In the genomic region with DNA sequence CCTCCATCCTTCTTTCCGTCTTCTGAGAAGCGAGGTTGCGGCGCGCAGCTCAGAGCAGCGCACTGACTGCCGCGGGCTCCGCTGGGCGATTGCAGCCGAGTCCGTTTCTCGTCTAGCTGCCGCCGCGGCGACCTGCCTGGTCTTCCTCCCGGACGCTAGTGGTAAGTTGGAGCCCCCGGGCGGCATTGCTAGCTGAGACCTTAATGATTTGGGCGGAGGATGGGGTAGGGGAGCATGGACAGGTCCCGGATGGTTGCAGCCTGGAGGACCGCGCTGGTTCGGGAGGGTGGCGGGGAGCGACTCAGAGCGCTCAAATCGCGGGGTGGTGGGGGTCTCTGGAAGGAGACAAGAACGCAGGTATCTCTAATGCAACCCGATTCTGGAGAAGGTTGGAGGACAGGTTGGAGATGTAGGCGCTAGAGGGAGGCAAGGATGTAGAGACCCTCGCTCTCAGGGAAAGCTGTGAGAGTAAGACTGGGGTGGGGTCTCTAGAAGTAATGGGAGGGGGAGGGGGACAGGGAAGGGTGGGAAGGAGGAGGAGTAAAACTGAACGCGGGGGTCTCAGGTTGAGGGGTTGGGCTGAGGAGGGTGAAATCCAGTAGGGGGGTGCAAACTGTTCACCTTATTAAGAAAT, we compare ENCODE assay signal across 9 mouse cellular contexts. TPM values are rescaled to one million over a fixed set of nuclear protein-coding genes. Genes with fewer than 3 reads are reported as not detected.
A peak's percentile ranks its signal among the peaks of the same experiment; 100 is the strongest.
DNase-seq lines count a peak whose midpoint lies in the region; ATAC-seq lines count a peak whose summit lies in the region.
"Had no signal": no experiment of that assay in that cellular context is flagged by ENCODE, and none has a peak within 500 bp of the region (broad histone marks: within the 10 kb centered on the region; RNA-seq: fewer than 3 reads in every experiment).

No protein-coding gene starts in this region.

- H3K9me3 ChIP-seq in heart, embryonic 13.5 days = no peaks in the 10 kb centered on the region
- H3K9me3 ChIP-seq in forebrain, embryonic 14.5 days (replicated peaks; ENCODE audit: control insufficient read depth, low read length) = no peaks in the 10 kb centered on the region
- no peaks in the 10 kb centered on the region for H3K9me3 ChIP-seq in limb, embryonic 15.5 days
- H3K9me3 ChIP-seq in stomach, embryonic 14.5 days (ENCODE audit: control insufficient read depth, low read depth, low read length) = no peaks in the 10 kb centered on the region

- H3K27ac ChIP-seq in heart, embryonic 13.5 days (replicated peaks) = no peak overlapping the region
- no peak overlapping the region for H3K27ac ChIP-seq in forebrain, embryonic 14.5 days (ENCODE audit: low read depth, low read length)
- H3K27ac ChIP-seq in limb, embryonic 15.5 days = no peak overlapping the region
- no peak overlapping the region for H3K27ac ChIP-seq in stomach, embryonic 14.5 days (ENCODE audit: low read length)

- DNase-seq in heart, postnatal 10 days = no peak
- peak; percentile 9 for DNase-seq in Muller cell, postnatal 12 days (ENCODE audit: inconsistent ontology term)
- DNase-seq in forebrain, embryonic 14.5 days (ENCODE audit: low spot score) = peak; percentile 32
- DNase-seq in urinary bladder, postnatal 14 days (ENCODE audit: low spot score) = no peak
- DNase-seq in adrenal gland, postnatal 25 days = no peak

- H3K4me2 ChIP-seq in heart, embryonic 13.5 days = peak overlapping the region; percentile 70
- H3K4me2 ChIP-seq in forebrain, embryonic 14.5 days (ENCODE audit: low read length) = peak overlapping the region; percentile 69
- H3K4me2 ChIP-seq in limb, embryonic 15.5 days = peak overlapping the region; percentile 43
- peak overlapping the region; percentile 43 for H3K4me2 ChIP-seq in stomach, embryonic 14.5 days (replicated peaks; ENCODE audit: low read depth, low read length)

- intact Hi-C loops in heart, postnatal 10 days (cut with DNase I) = no loop called here

- no peaks in the 10 kb centered on the region for H3K36me3 ChIP-seq in heart, embryonic 13.5 days
- no peaks in the 10 kb centered on the region for H3K36me3 ChIP-seq in forebrain, embryonic 14.5 days (ENCODE audit: control insufficient read depth, insufficient read depth, low read length)
- no peaks in the 10 kb centered on the region for H3K36me3 ChIP-seq in limb, embryonic 15.5 days
- no peaks in the 10 kb centered on the region for H3K36me3 ChIP-seq in stomach, embryonic 14.5 days (ENCODE audit: control insufficient read depth, insufficient read depth, low read length)

- H3K4me1 ChIP-seq in heart, embryonic 13.5 days = no peaks in the 10 kb centered on the region
- H3K4me1 ChIP-seq in forebrain, embryonic 14.5 days (ENCODE audit: control insufficient read depth, insufficient read depth, low read length) = no peaks in the 10 kb centered on the region
- H3K4me1 ChIP-seq in limb, embryonic 15.5 days = 0 out of 2 replicates have a peak, but pooled peaks cover 2% of the 10 kb centered on the region
- H3K4me1 ChIP-seq in stomach, embryonic 14.5 days (ENCODE audit: control insufficient read depth, insufficient read depth, low read length) = no peaks in the 10 kb centered on the region

- H3K9ac ChIP-seq in heart, embryonic 13.5 days = no peak overlapping the region
- H3K9ac ChIP-seq in forebrain, embryonic 14.5 days (ENCODE audit: low read length) = peak overlapping the region; percentile 25; the same call in 1 of the 2 replicates
- H3K9ac ChIP-seq in limb, embryonic 15.5 days = no peak overlapping the region
- H3K9ac ChIP-seq in stomach, embryonic 14.5 days (replicated peaks; ENCODE audit: low read depth, low read length) = no peak overlapping the region

- peaks cover 45% of the 10 kb centered on the region for H3K27me3 ChIP-seq in heart, embryonic 13.5 days (replicated peaks)
- peaks cover 8% of the 10 kb centered on the region; the same call in 1 of the 2 replicates for H3K27me3 ChIP-seq in forebrain, embryonic 14.5 days (replicated peaks; ENCODE audit: control insufficient read depth, insufficient read depth, low read length)
- H3K27me3 ChIP-seq in limb, embryonic 15.5 days = peaks cover 36% of the 10 kb centered on the region
- H3K27me3 ChIP-seq in stomach, embryonic 14.5 days (ENCODE audit: control insufficient read depth, insufficient read depth, low read length) = no peaks in the 10 kb centered on the region

- ATAC-seq in heart, embryonic 13.5 days (ENCODE audit: extremely low read depth, insufficient number of reproducible peaks, low FRiP score, low TSS enrichment) = no peak
- peak; percentile 74 for ATAC-seq in forebrain, embryonic 14.5 days
- ATAC-seq in limb, embryonic 15.5 days (ENCODE audit: insufficient number of reproducible peaks, low FRiP score, low TSS enrichment, low read depth) = no peak
- ATAC-seq in stomach, embryonic 14.5 days (ENCODE audit: insufficient number of reproducible peaks, insufficient read depth, low FRiP score, low read depth) = no peak

- peak overlapping the region; percentile 42 for H3K4me3 ChIP-seq in heart, embryonic 13.5 days
- H3K4me3 ChIP-seq in forebrain, embryonic 14.5 days (ENCODE audit: low read depth, low read length) = peak overlapping the region; percentile 36
- peak overlapping the region; percentile 26 for H3K4me3 ChIP-seq in limb, embryonic 15.5 days
- H3K4me3 ChIP-seq in stomach, embryonic 14.5 days (ENCODE audit: low read depth, low read length) = peak overlapping the region; percentile 19

- WGBS in heart, embryonic 13.5 days = 13% methylated on average over 35 of the region's 37 CpGs
- WGBS in forebrain, embryonic 14.5 days = 39% methylated on average over 37 of the region's 37 CpGs
- WGBS in limb, embryonic 15.5 days = 20% methylated on average over 37 of the region's 37 CpGs
- 14% methylated on average over 37 of the region's 37 CpGs for WGBS in stomach, embryonic 14.5 days

RNA-seq across cellular contexts. Expression of a gene that starts 0.7 kb away (rescaled TPM):
- polyA plus RNA-seq in heart, embryonic 13.5 days (2015; fragmentation: Nextera tagmentation; extraction: Ambion mirVana) = not detected in 2 replicates
- not detected for total RNA-seq in heart, postnatal 10 days (2021)
- 5.8 and 6.1 TPM in 2 replicates for polyA plus RNA-seq in forebrain, embryonic 14.5 days (2014; fragmentation: Nextera tagmentation; extraction: Ambion mirVana)
- 0.10 and 0.13 TPM in 2 replicates for polyA plus RNA-seq in limb, embryonic 15.5 days (2015; fragmentation: Nextera tagmentation; extraction: Ambion mirVana)
- polyA plus RNA-seq in stomach, embryonic 14.5 days (2014; fragmentation: Nextera tagmentation; extraction: Ambion mirVana) = 0.16 TPM in 1 of 2 replicates, not detected in the other
- total RNA-seq in adrenal gland, postnatal 25 days (2021) = not detected in 2 replicates
- total RNA-seq: MEL had no signal

Comparison
In these comparisons a context has a peak if more than half of its experiments do, and no peak if none do; other contexts are left out.
1. DNase-seq: peak in Muller cell, postnatal 12 days (single experiment) and forebrain, embryonic 14.5 days (single experiment); none in heart, postnatal 10 days (0 of 2), urinary bladder, postnatal 14 days (single experiment) and adrenal gland, postnatal 25 days (single experiment).
2. Peak in every context shown above with its lines, with median percentiles within 50 percentile points of each other: H3K4me2 ChIP-seq and H3K4me3 ChIP-seq.